Mouse (Mus musculus) lung, embryonic 16.5 days (tissue): ENCODE data around the gene Il1rl1. TPM values are rescaled to one million over a fixed set of nuclear protein-coding genes. Genes with fewer than 3 reads are reported as not detected.
A peak's percentile ranks its signal among the peaks of the same experiment; 100 is the strongest.

Experiments
- ATAC-seq: fragments of 200-750 bp; cut with Nextera tagmentation; 2 replicates; pipeline ENCODE4 v1.8.0; 2017; ENCODE audit warnings: low read depth, mild to moderate bottlenecking, moderate library complexity
- H3K27ac ChIP-seq: fragments of 300-500 bp; sonication (generic); 2 replicates; pipeline ENCODE4 v1.5.1; 2014; ENCODE audit warnings: mild to moderate bottlenecking, control low read depth, low read length
- H3K27me3 ChIP-seq: fragments of 300-500 bp; sonication (generic); 2 replicates; pipeline ENCODE4 v1.6.1; 2014; ENCODE audit warnings: low read depth, low read length, mixed read lengths; ENCODE audit not compliant: control insufficient read depth, insufficient read depth
- H3K36me3 ChIP-seq: fragments of 300-500 bp; sonication (generic); 2 replicates; pipeline ENCODE4 v1.6.1; 2014; ENCODE audit warnings: low read length; ENCODE audit not compliant: control insufficient read depth, insufficient read depth
- H3K4me1 ChIP-seq: fragments of 300-500 bp; sonication (generic); replicated peaks from 2 replicates; pipeline ENCODE4 v1.6.1; 2014; ENCODE audit warnings: low read length, mixed read lengths; ENCODE audit not compliant: control insufficient read depth, insufficient read depth
- H3K4me2 ChIP-seq: fragments of 300-500 bp; sonication (generic); 2 replicates; pipeline ENCODE4 v1.6.1; 2014; ENCODE audit warnings: low read depth, low read length, control low read depth
- H3K4me3 ChIP-seq: fragments of 300-500 bp; sonication (generic); 2 replicates; pipeline ENCODE4 v1.5.1; 2014; ENCODE audit warnings: mild to moderate bottlenecking, low read length, control low read depth
- H3K9ac ChIP-seq: fragments of 300-500 bp; sonication (generic); 2 replicates; pipeline ENCODE4 v1.6.1; 2014; ENCODE audit warnings: low read length, control low read depth
- H3K9me3 ChIP-seq: fragments of 300-500 bp; sonication (generic); 2 replicates; pipeline ENCODE4 v1.6.1; 2016; ENCODE audit warnings: low read length; ENCODE audit not compliant: control insufficient read depth
- WGBS: fragments of 180-500 bp; shearing (Covaris S2); extraction: QIAGEN DNeasy Blood & Tissue Kit; methylation state at CpG from one replicate; pipeline ENCODE4 v1.1.7; 2014; 5-methylcytosine and 5-hydroxymethylcytosine counted together
- polyA plus RNA-seq: library from polyadenylated mRNA; unstranded; fragments of >200 nt; fragmentation: Nextera tagmentation; extraction: Ambion mirVana; gene quantifications from 2 replicates; pipeline ENCODE4 v1.2.1, GENCODE M21; 2015

Gene Il1rl1
- polyA plus RNA-seq = 0.36 and 0.75 TPM in 2 replicates

- Histone ChIP-seq H3K9me3 (no peaks in the 10 kb centered on the region), H3K9ac (no peak within 1 kb of the TSS), H3K27me3 (no peaks in the 10 kb centered on the region), H3K4me3 (no peak within 1 kb of the TSS), H3K4me2 (no peak within 1 kb of the TSS), H3K36me3 (no peaks in the 10 kb centered on the region), H3K4me1 (no peaks in the 10 kb centered on the region), H3K27ac (no peak within 1 kb of the TSS)
- 63% methylated on average over 5 of the region's 5 CpGs for WGBS
- ATAC-seq = no peak
Measured at GRCm38 (mm10) chr1:40428910-40429675, at the start of gene Il1rl1. Il1rl1 (plus strand) TSS chr1:40429570.

- no peak overlapping the region for H3K9ac ChIP-seq
- H3K36me3 ChIP-seq = no peaks in the 10 kb centered on the region
- H3K4me1 ChIP-seq = peaks cover 7% of the 10 kb centered on the region
- ATAC-seq = 0 out of 2 replicates have a peak, but pooled peaks have one; percentile 12
- no peak overlapping the region for H3K4me2 ChIP-seq
- WGBS = 48% methylated on average over 6 of the region's 6 CpGs
- H3K27ac ChIP-seq = no peak overlapping the region
- no peaks in the 10 kb centered on the region for H3K27me3 ChIP-seq
- no peak overlapping the region for H3K4me3 ChIP-seq
- no peaks in the 10 kb centered on the region for H3K9me3 ChIP-seq
Measured at GRCm38 (mm10) chr1:40380111-40380510, 49.3 kb upstream of the Il1rl1 start.

- Histone ChIP-seq H3K9ac (no peak overlapping the region), H3K9me3 (no peaks in the 10 kb centered on the region), H3K27ac (no peak overlapping the region), H3K4me2 (no peak overlapping the region), H3K36me3 (no peaks in the 10 kb centered on the region), H3K27me3 (no peaks in the 10 kb centered on the region), H3K4me3 (no peak overlapping the region), H3K4me1 (no peaks in the 10 kb centered on the region)
- no peak for ATAC-seq
- WGBS = 74% methylated on average over 11 of the region's 11 CpGs
Measured at GRCm38 (mm10) chr1:40380990-40381389, 48.4 kb upstream of the Il1rl1 start.

GRCm38 (mm10) chr1:40382841-40383240, 46.5 kb upstream of the Il1rl1 start:
- Histone ChIP-seq H3K27me3 (no peaks in the 10 kb centered on the region), H3K4me2 (no peak overlapping the region), H3K4me1 (no peaks in the 10 kb centered on the region), H3K9me3 (no peaks in the 10 kb centered on the region), H3K4me3 (no peak overlapping the region), H3K27ac (no peak overlapping the region), H3K36me3 (no peaks in the 10 kb centered on the region), H3K9ac (no peak overlapping the region)
- WGBS = 65% methylated on average over 5 of the region's 5 CpGs
- ATAC-seq = no peak

- 87% methylated on average over 8 of the region's 8 CpGs for WGBS
- H3K4me1 ChIP-seq = no peaks in the 10 kb centered on the region
- H3K4me3 ChIP-seq = no peak overlapping the region
- no peaks in the 10 kb centered on the region for H3K9me3 ChIP-seq
- no peak for ATAC-seq
- no peaks in the 10 kb centered on the region for H3K27me3 ChIP-seq
- H3K9ac ChIP-seq = no peak overlapping the region
- no peak overlapping the region for H3K4me2 ChIP-seq
- H3K27ac ChIP-seq = no peak overlapping the region
- H3K36me3 ChIP-seq = no peaks in the 10 kb centered on the region
Measured at GRCm38 (mm10) chr1:40384931-40385545, 44.3 kb upstream of the Il1rl1 start.

- Histone ChIP-seq H3K27me3 (no peaks in the 10 kb centered on the region), H3K4me1 (no peaks in the 10 kb centered on the region), H3K4me2 (no peak overlapping the region), H3K9ac (no peak overlapping the region), H3K4me3 (no peak overlapping the region), H3K36me3 (no peaks in the 10 kb centered on the region), H3K9me3 (no peaks in the 10 kb centered on the region), H3K27ac (no peak overlapping the region)
- no peak for ATAC-seq
- 81% methylated on average over 3 of the region's 3 CpGs for WGBS
Measured at GRCm38 (mm10) chr1:40391374-40391773, 38.0 kb upstream of the Il1rl1 start.

GRCm38 (mm10) chr1:40392535-40392934, 36.8 kb upstream of the Il1rl1 start:
- no peaks in the 10 kb centered on the region for H3K36me3 ChIP-seq
- H3K4me3 ChIP-seq = no peak overlapping the region
- no peak overlapping the region for H3K9ac ChIP-seq
- no peaks in the 10 kb centered on the region for H3K9me3 ChIP-seq
- H3K27ac ChIP-seq = no peak overlapping the region
- no peaks in the 10 kb centered on the region for H3K27me3 ChIP-seq
- no peaks in the 10 kb centered on the region for H3K4me1 ChIP-seq
- no peak for ATAC-seq
- WGBS = 76% methylated on average over 6 of the region's 6 CpGs
- H3K4me2 ChIP-seq = no peak overlapping the region

- Histone ChIP-seq H3K9me3 (no peaks in the 10 kb centered on the region), H3K4me2 (no peak overlapping the region), H3K9ac (no peak overlapping the region), H3K36me3 (no peaks in the 10 kb centered on the region), H3K4me1 (no peaks in the 10 kb centered on the region), H3K27ac (no peak overlapping the region), H3K4me3 (no peak overlapping the region), H3K27me3 (no peaks in the 10 kb centered on the region)
- no peak for ATAC-seq
- WGBS = 83% methylated on average over 7 of the region's 7 CpGs
Measured at GRCm38 (mm10) chr1:40393214-40393613, 36.2 kb upstream of the Il1rl1 start.

GRCm38 (mm10) chr1:40399639-40400038, 29.7 kb upstream of the Il1rl1 start:
- Histone ChIP-seq H3K4me2 (no peak overlapping the region), H3K4me3 (no peak overlapping the region), H3K27ac (no peak overlapping the region), H3K27me3 (no peaks in the 10 kb centered on the region), H3K9me3 (no peaks in the 10 kb centered on the region), H3K4me1 (no peaks in the 10 kb centered on the region), H3K36me3 (no peaks in the 10 kb centered on the region), H3K9ac (no peak overlapping the region)
- 88% methylated on average over 6 of the region's 6 CpGs for WGBS
- ATAC-seq = no peak
